Mouse (Mus musculus) stomach, postnatal 0 days (tissue): Measurements from ENCODE around the gene 1700003F12Rik.

Source experiments
- CTCF ChIP-seq: IDR thresholded peaks from 2 replicates; pipeline ENCODE4 v1.5.1; 2016; ENCODE audit warnings: antibody characterized with exemption, low read depth, mild to moderate bottlenecking, moderate library complexity
- EP300 ChIP-seq: optimal IDR thresholded peaks from 2 replicates; pipeline ENCODE3; 2016; ENCODE audit warnings: antibody characterized with exemption

DNA sequence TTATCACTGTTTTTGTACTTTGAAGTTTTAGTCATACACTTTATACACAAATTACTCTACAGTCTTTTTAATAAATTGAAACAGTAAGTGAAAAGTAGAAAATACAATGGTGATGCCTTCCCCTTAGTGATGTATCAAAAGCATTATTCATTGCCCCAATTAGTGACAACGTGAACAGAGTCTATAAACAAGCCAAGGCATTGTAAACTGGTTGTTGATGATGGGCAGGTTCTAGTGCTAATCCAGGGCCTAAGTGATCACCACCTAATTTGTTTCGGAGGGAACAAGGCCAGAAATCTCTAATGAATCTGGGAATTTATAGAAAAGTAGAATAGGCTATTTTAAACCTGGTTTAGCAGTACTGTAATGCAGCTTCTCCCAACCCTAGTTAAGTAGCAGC, 39.8 kb upstream of the 1700003F12Rik start:
- no peak for TF ChIP-seq CTCF
- TF ChIP-seq EP300 = no peak
